Mouse (Mus musculus): Measurements from ENCODE around the gene Midn. TPM values are rescaled to one million over a fixed set of nuclear protein-coding genes. Genes with fewer than 3 reads are reported as not detected.

Midn gene
- polyA plus RNA-seq, 1 experiment from 2014 or later = 8.8 TPM

DNA sequence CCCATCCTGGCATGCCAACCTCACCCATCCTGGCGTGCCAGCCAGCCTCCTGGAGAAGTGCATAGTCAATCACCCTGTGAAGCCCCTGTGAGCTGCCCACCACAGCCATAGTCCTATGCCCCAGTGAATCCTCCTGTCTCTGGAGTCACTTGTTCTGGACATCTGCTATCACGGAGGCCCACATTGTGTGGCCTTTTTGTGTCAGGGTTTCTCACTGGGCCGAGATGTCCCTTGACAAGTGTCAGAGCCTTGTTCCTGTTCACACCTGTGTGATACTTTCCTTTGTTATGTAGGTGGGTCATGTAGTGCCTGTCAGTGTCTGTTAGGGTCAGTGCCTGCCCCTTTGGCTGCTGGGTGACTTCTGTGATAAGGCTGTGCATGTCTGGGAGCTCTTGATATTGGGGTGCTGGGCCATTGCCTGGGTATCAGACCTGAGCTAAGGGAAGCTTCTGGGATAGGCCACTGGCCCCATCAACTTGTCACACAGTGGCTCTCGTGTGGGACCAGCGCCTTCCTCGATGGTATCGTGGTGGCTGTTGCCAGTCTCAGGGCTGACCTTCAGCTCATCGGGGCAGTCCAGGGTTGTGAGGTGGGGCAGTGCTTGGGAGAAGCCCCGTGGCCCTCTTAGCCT, 24.0 kb upstream of the Midn start:
- H3K36me3 ChIP-seq (ENCODE audit: control insufficient read depth, insufficient read depth, low read length) = peaks cover 19% of the 10 kb centered on the region
- ATAC-seq = no peak
- WGBS = 82% methylated on average over 9 of the region's 9 CpGs

DNA sequence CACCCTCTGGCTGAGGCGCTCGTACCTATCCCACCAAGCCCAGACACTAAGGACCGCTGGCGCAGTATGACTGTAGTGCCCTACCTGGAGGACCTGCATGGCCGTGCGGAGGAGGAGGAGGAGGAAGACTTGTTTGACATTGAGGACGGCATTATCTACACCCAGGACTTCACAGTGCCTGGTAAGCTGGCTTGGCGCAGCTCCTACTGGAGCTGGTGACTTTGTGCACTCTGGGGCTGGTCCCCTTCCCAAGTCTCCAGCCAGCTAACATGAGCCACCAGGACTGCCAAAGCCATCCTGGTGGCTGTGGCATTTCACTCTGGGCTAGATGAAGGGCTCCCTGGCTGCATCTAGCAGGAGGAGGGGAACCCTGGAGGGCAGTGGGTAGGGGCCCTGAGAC, 20.2 kb upstream of the Midn start:
- no peaks in the 10 kb centered on the region for H3K27me3 ChIP-seq (replicated peaks; ENCODE audit: control insufficient read depth, insufficient read depth, low read length)
- no peak for ATAC-seq
- no peak overlapping the region for H3K4me3 ChIP-seq (ENCODE audit: low read length)
- no peaks in the 10 kb centered on the region for H3K9me3 ChIP-seq (ENCODE audit: control insufficient read depth, low read length)
- WGBS = 92% methylated on average over 8 of the region's 8 CpGs
- H3K27ac ChIP-seq (ENCODE audit: low read length) = no peak overlapping the region
- no peak overlapping the region for H3K9ac ChIP-seq (ENCODE audit: low read depth, low read length)
- no peak overlapping the region for H3K4me2 ChIP-seq (ENCODE audit: low read depth, low read length)
- H3K36me3 ChIP-seq (ENCODE audit: control insufficient read depth, insufficient read depth, low read length) = peaks cover 20% of the 10 kb centered on the region; the same call in 1 of the 2 replicates
- peaks cover 21% of the 10 kb centered on the region for H3K4me1 ChIP-seq (ENCODE audit: control insufficient read depth, insufficient read depth, low read length)

More for the DNA sequence above, 24.0 kb upstream of the Midn start:
- H3K4me1 ChIP-seq (ENCODE audit: control insufficient read depth, insufficient read depth, low read length) = peaks cover 9% of the 10 kb centered on the region
- H3K9ac ChIP-seq (ENCODE audit: low read depth, low read length) = no peak overlapping the region
- no peak overlapping the region for H3K4me2 ChIP-seq (ENCODE audit: low read depth, low read length)
- H3K27me3 ChIP-seq (replicated peaks; ENCODE audit: control insufficient read depth, insufficient read depth, low read length) = no peaks in the 10 kb centered on the region
- no peaks in the 10 kb centered on the region for H3K9me3 ChIP-seq (ENCODE audit: control insufficient read depth, low read length)
- no peak overlapping the region for H3K27ac ChIP-seq (ENCODE audit: low read length)
- no peak overlapping the region for H3K4me3 ChIP-seq (ENCODE audit: low read length)

DNA sequence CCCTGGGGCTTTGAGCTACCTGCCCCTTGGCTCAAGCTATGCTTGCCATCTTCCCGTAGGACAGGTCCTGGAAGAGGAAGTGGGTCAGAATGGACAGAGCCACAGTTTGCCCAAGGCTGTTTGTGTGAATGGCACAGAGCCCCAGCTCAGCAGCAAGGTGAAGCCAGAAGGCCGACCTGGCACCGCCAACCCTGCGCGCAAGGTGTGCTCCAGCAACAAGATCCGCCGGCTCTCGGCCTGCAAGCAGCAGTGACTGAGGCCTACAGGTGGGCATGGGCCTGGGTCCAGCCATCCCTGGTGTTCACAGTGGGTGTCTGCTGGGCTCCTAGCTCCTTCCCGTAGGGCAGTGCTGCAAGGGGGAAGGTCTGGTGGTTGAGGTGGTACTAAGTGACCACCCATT, 18.2 kb upstream of the Midn start:
- no peaks in the 10 kb centered on the region for H3K9me3 ChIP-seq (ENCODE audit: control insufficient read depth, low read length)
- H3K4me3 ChIP-seq (ENCODE audit: low read length) = no peak overlapping the region
- peaks cover 19% of the 10 kb centered on the region for H3K4me1 ChIP-seq (ENCODE audit: control insufficient read depth, insufficient read depth, low read length)
- 81% methylated on average over 9 of the region's 9 CpGs for WGBS
- H3K36me3 ChIP-seq (ENCODE audit: control insufficient read depth, insufficient read depth, low read length) = peaks cover 20% of the 10 kb centered on the region; the same call in 1 of the 2 replicates
- no peak overlapping the region for H3K9ac ChIP-seq (ENCODE audit: low read depth, low read length)
- no peaks in the 10 kb centered on the region for H3K27me3 ChIP-seq (replicated peaks; ENCODE audit: control insufficient read depth, insufficient read depth, low read length)
- 0 out of 2 replicates have a peak, but pooled peaks have one; percentile 1 for ATAC-seq
- peak overlapping the region; percentile 17 for H3K27ac ChIP-seq (ENCODE audit: low read length)
- no peak overlapping the region for H3K4me2 ChIP-seq (ENCODE audit: low read depth, low read length)

DNA sequence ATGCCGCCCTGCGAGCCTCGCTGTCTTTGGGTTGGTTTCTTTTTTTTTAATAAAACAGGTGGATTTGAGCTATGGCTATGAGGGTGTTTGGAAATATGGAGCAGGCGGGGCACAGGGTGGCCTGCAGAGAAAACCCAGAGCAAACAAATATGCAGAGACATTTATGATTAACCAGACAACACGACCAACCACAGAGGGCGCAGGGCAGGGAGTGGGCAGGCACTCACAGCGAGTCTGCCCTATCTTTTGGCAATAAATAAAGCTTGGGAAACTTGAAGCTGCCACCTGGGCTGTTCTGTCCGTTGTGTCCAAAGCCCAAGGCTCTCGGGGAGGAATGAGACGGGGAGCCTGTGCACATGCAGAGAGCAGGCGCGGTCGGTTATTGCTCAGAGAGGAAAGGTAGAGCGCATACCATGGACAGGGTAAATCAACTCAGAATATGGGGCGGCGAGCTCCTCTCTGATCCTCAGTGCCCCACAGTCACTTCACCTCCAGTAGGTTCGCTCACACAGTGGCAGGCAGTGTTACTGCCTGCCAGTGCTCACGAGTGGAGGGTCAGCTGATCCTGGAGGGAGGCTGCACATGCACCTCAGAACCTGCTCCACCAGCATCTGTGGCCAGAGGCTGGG, 17.6 kb upstream of the Midn start:
- H3K9ac ChIP-seq (ENCODE audit: low read depth, low read length) = 0 out of 2 replicates have a peak overlapping the region, but pooled peaks have one; percentile 11
- 62% methylated on average over 18 of the region's 18 CpGs for WGBS
- H3K4me1 ChIP-seq (ENCODE audit: control insufficient read depth, insufficient read depth, low read length) = peaks cover 19% of the 10 kb centered on the region
- H3K4me2 ChIP-seq (ENCODE audit: low read depth, low read length) = no peak overlapping the region
- ATAC-seq = peak; percentile 81
- peaks cover 20% of the 10 kb centered on the region; the same call in 1 of the 2 replicates for H3K36me3 ChIP-seq (ENCODE audit: control insufficient read depth, insufficient read depth, low read length)
- H3K4me3 ChIP-seq (ENCODE audit: low read length) = no peak overlapping the region
- H3K9me3 ChIP-seq (ENCODE audit: control insufficient read depth, low read length) = no peaks in the 10 kb centered on the region
- H3K27me3 ChIP-seq (replicated peaks; ENCODE audit: control insufficient read depth, insufficient read depth, low read length) = no peaks in the 10 kb centered on the region
- peak overlapping the region; percentile 68 for H3K27ac ChIP-seq (ENCODE audit: low read length)

DNA sequence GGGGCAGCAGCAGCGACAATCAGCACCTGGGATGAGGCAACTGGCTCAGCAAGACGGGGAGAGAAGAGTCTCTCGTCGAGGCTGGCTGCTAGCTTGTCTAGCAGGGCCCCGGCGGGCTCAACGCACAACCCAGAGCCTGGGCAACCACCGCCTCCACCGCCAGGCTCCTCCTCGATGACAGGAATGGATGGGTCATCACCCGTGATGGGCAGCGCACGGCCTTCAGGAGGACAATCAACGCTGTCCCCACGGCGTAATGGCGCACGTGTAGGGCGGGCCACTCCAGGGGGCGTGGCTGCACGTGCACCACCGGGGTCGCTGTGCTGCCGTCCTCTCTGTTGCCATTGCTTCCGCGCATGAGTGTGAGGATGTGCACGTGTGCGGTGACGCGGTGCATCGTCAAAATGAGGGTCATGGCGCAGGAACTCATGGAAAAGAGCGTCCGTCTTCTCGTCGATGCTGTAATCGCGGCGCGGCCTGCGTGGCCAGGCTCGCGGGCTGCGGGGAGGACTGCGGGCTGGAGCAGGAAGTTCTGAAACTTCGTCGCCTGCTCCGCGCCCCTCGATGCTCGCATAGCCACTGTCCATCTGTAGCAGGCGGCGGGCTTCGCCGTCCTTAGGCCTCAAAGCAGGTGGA, 16.6 kb upstream of the Midn start:
- peaks cover 20% of the 10 kb centered on the region; the same call in 1 of the 2 replicates for H3K36me3 ChIP-seq (ENCODE audit: control insufficient read depth, insufficient read depth, low read length)
- 31% methylated on average over 55 of the region's 55 CpGs for WGBS

DNA sequence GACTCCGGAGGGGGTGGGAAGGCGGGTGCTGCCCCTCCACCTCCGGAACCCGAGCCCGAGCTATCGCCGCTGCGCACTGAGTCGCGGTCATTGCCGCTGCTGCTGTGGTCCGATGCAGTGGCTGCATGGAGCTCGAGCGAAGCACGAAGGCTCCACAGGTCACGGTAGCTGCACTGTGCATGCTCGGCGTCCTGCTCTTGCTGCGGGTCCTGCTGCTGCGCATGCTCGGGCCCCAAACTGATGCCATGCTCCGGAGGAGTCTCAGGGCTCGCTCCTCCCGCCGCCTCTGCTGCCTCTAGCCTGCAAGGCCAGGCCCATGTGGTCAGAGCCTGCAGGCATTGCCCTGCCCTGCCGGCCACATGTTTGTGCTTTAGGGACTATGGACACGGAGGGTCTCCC, 16.1 kb upstream of the Midn start:
- H3K4me2 ChIP-seq (ENCODE audit: low read depth, low read length) = 0 out of 2 replicates have a peak overlapping the region, but pooled peaks have one; percentile 18
- no peak for ATAC-seq
- no peak overlapping the region for H3K4me3 ChIP-seq (ENCODE audit: low read length)
- no peak overlapping the region; the same call in 1 of the 2 replicates for H3K9ac ChIP-seq (ENCODE audit: low read depth, low read length)
- peaks cover 24% of the 10 kb centered on the region for H3K4me1 ChIP-seq (ENCODE audit: control insufficient read depth, insufficient read depth, low read length)
- no peak overlapping the region for H3K27ac ChIP-seq (ENCODE audit: low read length)
- H3K27me3 ChIP-seq (replicated peaks; ENCODE audit: control insufficient read depth, insufficient read depth, low read length) = peaks cover 7% of the 10 kb centered on the region; the same call in 1 of the 2 replicates
- peaks cover 20% of the 10 kb centered on the region; the same call in 1 of the 2 replicates for H3K36me3 ChIP-seq (ENCODE audit: control insufficient read depth, insufficient read depth, low read length)
- 61% methylated on average over 27 of the region's 27 CpGs for WGBS
- no peaks in the 10 kb centered on the region for H3K9me3 ChIP-seq (ENCODE audit: control insufficient read depth, low read length)

More for the DNA sequence above, 16.6 kb upstream of the Midn start:
- H3K27ac ChIP-seq (ENCODE audit: low read length) = no peak overlapping the region
- 0 out of 2 replicates have a peak, but pooled peaks cover 3% of the 10 kb centered on the region for H3K27me3 ChIP-seq (replicated peaks; ENCODE audit: control insufficient read depth, insufficient read depth, low read length)
- H3K9me3 ChIP-seq (ENCODE audit: control insufficient read depth, low read length) = no peaks in the 10 kb centered on the region
- 0 out of 2 replicates have a peak, but pooled peaks have one; percentile 2 for ATAC-seq
- peak overlapping the region; percentile 18 for H3K4me2 ChIP-seq (ENCODE audit: low read depth, low read length)
- H3K4me1 ChIP-seq (ENCODE audit: control insufficient read depth, insufficient read depth, low read length) = peaks cover 19% of the 10 kb centered on the region
- no peak overlapping the region; the same call in 1 of the 2 replicates for H3K9ac ChIP-seq (ENCODE audit: low read depth, low read length)
- no peak overlapping the region for H3K4me3 ChIP-seq (ENCODE audit: low read length)

DNA sequence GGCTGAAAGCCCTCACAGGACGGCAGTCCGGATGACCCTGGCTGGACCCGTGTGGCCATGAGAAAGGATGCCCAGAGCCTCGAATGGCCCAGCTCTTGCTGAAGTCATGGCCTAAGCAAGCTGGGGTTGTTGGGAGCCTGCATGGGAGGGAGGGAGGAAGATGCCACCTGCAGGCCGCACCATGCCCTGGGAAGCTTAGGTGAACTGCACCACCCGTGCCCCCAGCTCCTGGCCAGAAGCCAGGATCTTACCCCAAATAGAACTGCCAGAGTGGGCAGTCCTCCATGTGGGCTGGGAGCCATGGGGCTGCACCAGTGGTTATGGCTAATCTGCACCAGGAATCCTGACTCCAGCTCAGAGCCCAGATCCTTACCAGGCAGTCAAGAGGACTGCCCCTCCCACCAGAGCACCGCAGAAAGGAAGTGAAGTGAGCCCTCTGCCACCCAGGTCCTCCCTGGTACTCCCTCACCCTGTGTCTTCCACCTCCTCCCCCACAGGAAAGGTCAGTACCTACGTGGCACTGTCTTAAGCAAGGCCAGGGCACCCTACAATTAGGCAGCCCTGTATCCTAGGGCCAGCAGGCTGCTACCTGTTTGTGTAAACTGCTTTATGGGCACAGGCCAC, 14.7 kb upstream of the Midn start:
- H3K27me3 ChIP-seq (replicated peaks; ENCODE audit: control insufficient read depth, insufficient read depth, low read length) = peaks cover 13% of the 10 kb centered on the region; the same call in 1 of the 2 replicates
- ATAC-seq = no peak
- H3K4me1 ChIP-seq (ENCODE audit: control insufficient read depth, insufficient read depth, low read length) = peaks cover 38% of the 10 kb centered on the region
- H3K27ac ChIP-seq (ENCODE audit: low read length) = no peak overlapping the region
- no peak overlapping the region for H3K4me3 ChIP-seq (ENCODE audit: low read length)
- no peaks in the 10 kb centered on the region for H3K9me3 ChIP-seq (ENCODE audit: control insufficient read depth, low read length)
- H3K36me3 ChIP-seq (ENCODE audit: control insufficient read depth, insufficient read depth, low read length) = peaks cover 15% of the 10 kb centered on the region; the same call in 1 of the 2 replicates
- no peak overlapping the region for H3K9ac ChIP-seq (ENCODE audit: low read depth, low read length)
- H3K4me2 ChIP-seq (ENCODE audit: low read depth, low read length) = no peak overlapping the region
- WGBS = 68% methylated on average over 8 of the region's 8 CpGs

DNA sequence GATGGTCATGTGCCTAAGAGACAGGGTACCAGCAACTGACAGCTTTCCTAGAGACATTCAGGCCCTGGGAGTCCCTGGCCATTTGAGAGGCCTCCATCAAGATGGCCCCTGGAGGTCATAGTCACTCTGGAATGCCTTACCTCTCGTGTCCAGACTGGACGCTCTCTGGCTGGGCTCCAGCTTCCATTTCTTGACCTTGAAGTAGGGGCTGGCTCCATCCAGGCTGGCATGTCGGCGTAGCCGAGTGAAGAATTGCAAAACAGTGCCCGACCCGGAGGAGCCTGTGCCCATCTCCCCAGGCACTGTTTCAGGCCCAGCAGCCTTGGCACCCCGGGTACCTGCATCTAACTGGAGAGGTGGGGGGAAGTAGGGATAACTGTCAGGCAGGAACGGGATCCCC, 13.7 kb upstream of the Midn start:
- 85% methylated on average over 9 of the region's 9 CpGs for WGBS
- H3K4me2 ChIP-seq (ENCODE audit: low read depth, low read length) = no peak overlapping the region
- H3K27ac ChIP-seq (ENCODE audit: low read length) = no peak overlapping the region
- ATAC-seq = no peak
- no peak overlapping the region for H3K4me3 ChIP-seq (ENCODE audit: low read length)
- H3K36me3 ChIP-seq (ENCODE audit: control insufficient read depth, insufficient read depth, low read length) = peaks cover 5% of the 10 kb centered on the region; the same call in 1 of the 2 replicates
- H3K9me3 ChIP-seq (ENCODE audit: control insufficient read depth, low read length) = no peaks in the 10 kb centered on the region
- H3K4me1 ChIP-seq (ENCODE audit: control insufficient read depth, insufficient read depth, low read length) = peaks cover 43% of the 10 kb centered on the region
- no peak overlapping the region for H3K9ac ChIP-seq (ENCODE audit: low read depth, low read length)
- H3K27me3 ChIP-seq (replicated peaks; ENCODE audit: control insufficient read depth, insufficient read depth, low read length) = peaks cover 14% of the 10 kb centered on the region; the same call in 1 of the 2 replicates

DNA sequence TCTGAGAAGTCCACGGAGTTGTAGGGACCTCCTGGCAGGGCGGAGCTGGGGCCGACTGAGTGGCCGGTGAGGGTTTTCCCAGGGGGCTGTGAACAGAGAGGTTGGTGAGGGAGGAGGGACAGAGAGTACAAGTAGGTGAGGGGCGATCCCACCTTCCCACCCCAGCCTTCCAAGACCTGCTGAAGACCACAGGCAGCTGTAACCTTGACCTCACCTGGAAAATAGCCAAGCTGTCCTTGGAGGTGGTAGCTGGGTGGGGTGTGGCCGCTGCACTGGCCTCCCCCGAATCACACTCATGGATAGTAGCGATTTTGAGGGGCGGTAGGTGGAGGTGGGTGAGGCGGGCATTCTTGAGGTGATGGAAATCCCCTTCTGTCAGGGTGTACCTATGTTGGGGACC, 12.9 kb upstream of the Midn start:
- Histone ChIP-seq H3K27me3 (replicated peaks; ENCODE audit: control insufficient read depth, insufficient read depth, low read length) (peaks cover 14% of the 10 kb centered on the region; the same call in 1 of the 2 replicates), H3K36me3 (ENCODE audit: control insufficient read depth, insufficient read depth, low read length) (0 out of 2 replicates have a peak, but pooled peaks cover 4% of the 10 kb centered on the region), H3K27ac (ENCODE audit: low read length) (no peak overlapping the region), H3K4me3 (ENCODE audit: low read length) (no peak overlapping the region), H3K9ac (ENCODE audit: low read depth, low read length) (no peak overlapping the region), H3K9me3 (ENCODE audit: control insufficient read depth, low read length) (no peaks in the 10 kb centered on the region), H3K4me2 (ENCODE audit: low read depth, low read length) (no peak overlapping the region), H3K4me1 (ENCODE audit: control insufficient read depth, insufficient read depth, low read length) (peaks cover 45% of the 10 kb centered on the region)
- no peak for ATAC-seq
- WGBS = 84% methylated on average over 10 of the region's 10 CpGs

All from intestine, embryonic 16.5 days (tissue).